Mouse (Mus musculus) neural tube, embryonic 11.5 days (tissue): ENCODE measurements around the gene Ubl3. TPM values are rescaled to one million over a fixed set of nuclear protein-coding genes. Genes with fewer than 3 reads are reported as not detected.

Experiments
- ATAC-seq: fragments of 200-750 bp; cut with Nextera tagmentation; 2 replicates; pipeline ENCODE4 v1.8.0; 2017; ENCODE audit warnings: moderate number of reproducible peaks, mild to moderate bottlenecking, moderate TSS enrichment, moderate library complexity; ENCODE audit not compliant: insufficient read depth, low FRiP score, low TSS enrichment
- DNase-seq: peaks from one replicate; pipeline ENCODE4 v3.0.0-alpha.2; 2015; ENCODE audit warnings: low spot score
- H3K27ac ChIP-seq: fragments of 300-500 bp; sonication (generic); 2 replicates; pipeline ENCODE4 v1.5.1; 2014; ENCODE audit warnings: low read depth, mild to moderate bottlenecking, low read length
- H3K27me3 ChIP-seq: fragments of 300-500 bp; sonication (generic); 2 replicates; pipeline ENCODE4 v1.6.1; 2014; ENCODE audit warnings: mild to moderate bottlenecking, low read length, mixed read lengths; ENCODE audit not compliant: control insufficient read depth, insufficient read depth
- H3K36me3 ChIP-seq: fragments of 300-500 bp; sonication (generic); 2 replicates; pipeline ENCODE4 v1.6.1; 2014; ENCODE audit warnings: mild to moderate bottlenecking, low read length, moderate library complexity, mixed read lengths; ENCODE audit not compliant: control insufficient read depth, insufficient read depth
- H3K4me1 ChIP-seq: fragments of 300-500 bp; sonication (generic); 2 replicates; pipeline ENCODE4 v1.6.1; 2014; ENCODE audit warnings: low read length, mixed read lengths; ENCODE audit not compliant: control insufficient read depth, insufficient read depth
- H3K4me2 ChIP-seq: fragments of 300-500 bp; sonication (generic); 2 replicates; pipeline ENCODE4 v1.6.1; 2014; ENCODE audit warnings: low read depth, mild to moderate bottlenecking, moderate library complexity
- H3K4me3 ChIP-seq: fragments of 300-500 bp; sonication (generic); 2 replicates; pipeline ENCODE4 v1.5.1; 2014; ENCODE audit warnings: low read depth, low read length
- H3K9ac ChIP-seq: fragments of 300-500 bp; sonication (generic); 2 replicates; pipeline ENCODE4 v1.6.1; 2014; ENCODE audit warnings: mild to moderate bottlenecking, low read length
- H3K9me3 ChIP-seq: fragments of 300-500 bp; sonication (generic); 2 replicates; pipeline ENCODE4 v1.6.1; 2016; ENCODE audit warnings: low read length; ENCODE audit not compliant: control insufficient read depth
- WGBS: fragments of 180-500 bp; shearing (Covaris S2); extraction: QIAGEN DNeasy Blood & Tissue Kit; methylation state at CpG from one replicate; pipeline ENCODE4 v1.1.7; 2014; 5-methylcytosine and 5-hydroxymethylcytosine counted together
- polyA plus RNA-seq: library from polyadenylated mRNA; unstranded; fragments of >200 nt; fragmentation: Nextera tagmentation; extraction: Ambion mirVana; gene quantifications from 2 replicates; pipeline ENCODE4 v1.2.1, GENCODE M21; 2014

The Ubl3 gene
- polyA plus RNA-seq, 1 experiment from 2014 or later: 83.6 TPM

DNA sequence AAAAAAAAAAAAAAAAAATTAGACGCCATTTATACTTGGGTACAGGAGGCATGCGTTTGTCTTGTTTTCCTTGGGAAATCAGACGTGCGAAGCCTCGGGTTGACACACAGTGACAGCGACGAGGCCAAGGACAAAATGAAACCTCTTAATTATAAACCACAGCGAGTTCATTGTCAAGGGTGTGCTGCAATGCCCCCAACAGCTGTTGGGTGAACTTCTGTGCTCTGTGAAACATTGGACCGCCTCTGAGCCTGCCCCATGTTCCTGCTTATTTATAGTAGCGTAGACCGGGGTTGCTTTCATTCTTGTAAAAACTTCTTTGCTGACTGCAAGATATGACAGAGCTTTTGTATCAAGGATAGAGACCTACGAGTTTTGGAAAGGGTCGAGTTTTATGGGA is 16.9 kb upstream of the Ubl3 start:
- Histone ChIP-seq H3K4me1 (no peaks in the 10 kb centered on the region), H3K27me3 (no peaks in the 10 kb centered on the region), H3K4me2 (no peak overlapping the region), H3K9ac (no peak overlapping the region), H3K4me3 (no peak overlapping the region), H3K9me3 (no peaks in the 10 kb centered on the region), H3K27ac (no peak overlapping the region), H3K36me3 (no peaks in the 10 kb centered on the region)
- 86% methylated on average over 13 of the region's 13 CpGs for WGBS
- DNase-seq (no peak), ATAC-seq (no peak)

DNA sequence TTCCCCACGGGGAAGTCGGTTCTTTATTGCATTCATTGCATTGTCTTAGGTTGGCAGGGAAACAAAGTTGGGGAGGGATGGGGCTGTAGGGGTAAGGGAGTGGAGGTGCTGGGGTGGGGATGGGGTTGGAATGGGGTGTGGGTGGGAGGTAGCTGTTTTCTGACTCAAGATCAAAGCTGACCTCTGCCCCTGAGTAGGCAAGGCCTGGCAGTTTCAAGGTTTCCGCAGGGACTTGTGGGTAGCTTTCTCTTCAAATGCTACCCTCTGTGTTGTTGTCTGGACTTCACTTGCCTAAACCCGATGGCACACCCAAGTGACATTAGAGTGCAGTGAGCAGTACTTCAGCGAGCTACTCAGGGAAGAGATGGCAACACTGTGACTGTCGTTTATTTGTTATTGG is 13.0 kb upstream of the Ubl3 start:
- DNase-seq: no peak
- Histone ChIP-seq H3K9me3 (no peaks in the 10 kb centered on the region), H3K27ac (no peak overlapping the region), H3K9ac (no peak overlapping the region), H3K27me3 (no peaks in the 10 kb centered on the region), H3K36me3 (no peaks in the 10 kb centered on the region), H3K4me3 (no peak overlapping the region), H3K4me2 (no peak overlapping the region), H3K4me1 (no peaks in the 10 kb centered on the region)
- WGBS: 40% methylated on average over 6 of the region's 6 CpGs
- no peak for ATAC-seq

DNA sequence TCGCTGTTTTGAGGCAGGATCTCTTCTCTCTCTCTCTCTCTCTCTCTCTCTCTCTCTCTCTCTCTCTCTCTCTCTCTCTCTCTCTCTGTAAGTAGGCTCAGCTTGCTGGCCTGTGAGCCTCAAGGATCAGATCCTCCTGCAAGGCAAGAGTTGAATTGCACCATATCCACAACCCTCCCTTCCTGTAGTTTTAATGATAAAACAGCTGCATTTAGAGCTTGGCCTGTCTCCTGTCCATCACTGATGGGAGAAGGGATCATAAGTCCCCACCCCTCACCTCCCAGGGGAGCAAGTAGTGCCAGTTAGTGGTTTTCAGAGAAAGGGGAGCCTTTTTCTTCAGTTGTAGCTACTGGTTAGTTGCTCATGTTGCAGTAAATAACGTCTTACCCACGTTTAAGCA is 11.5 kb upstream of the Ubl3 start:
- Histone ChIP-seq H3K4me1 (no peaks in the 10 kb centered on the region), H3K27ac (no peak overlapping the region), H3K27me3 (no peaks in the 10 kb centered on the region), H3K36me3 (no peaks in the 10 kb centered on the region), H3K9ac (no peak overlapping the region), H3K4me3 (no peak overlapping the region), H3K9me3 (no peaks in the 10 kb centered on the region), H3K4me2 (no peak overlapping the region)
- ATAC-seq: no peak
- WGBS: 75% methylated on average over 3 of the region's 3 CpGs
- no peak for DNase-seq

DNA sequence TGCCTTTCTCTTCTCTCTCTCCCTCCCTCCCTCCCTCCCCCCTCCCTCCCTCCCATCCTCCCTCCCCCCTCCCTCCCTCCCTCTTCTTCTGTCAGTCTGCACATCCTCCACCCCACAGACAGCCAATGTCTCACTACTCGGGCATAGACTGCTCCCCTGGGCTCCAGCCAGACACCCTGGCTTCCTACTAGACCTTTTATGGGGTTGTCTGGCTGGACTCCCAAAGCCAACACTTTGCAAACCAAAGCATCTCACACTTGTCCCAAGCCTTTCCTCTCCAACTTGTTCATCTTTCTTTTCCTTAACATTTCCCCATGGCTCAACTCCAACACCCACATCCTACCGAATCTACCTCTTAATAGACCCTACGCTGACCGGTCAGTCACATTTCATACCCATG is 10.7 kb upstream of the Ubl3 start:
- no peak overlapping the region for H3K4me3 ChIP-seq
- no peak for ATAC-seq
- 95% methylated on average over 3 of the region's 4 CpGs for WGBS
- DNase-seq: no peak
- H3K36me3 ChIP-seq: no peaks in the 10 kb centered on the region
- H3K4me1 ChIP-seq: no peaks in the 10 kb centered on the region
- H3K27ac ChIP-seq: no peak overlapping the region
- no peaks in the 10 kb centered on the region for H3K9me3 ChIP-seq
- no peak overlapping the region for H3K4me2 ChIP-seq
- no peaks in the 10 kb centered on the region for H3K27me3 ChIP-seq
- H3K9ac ChIP-seq: no peak overlapping the region

DNA sequence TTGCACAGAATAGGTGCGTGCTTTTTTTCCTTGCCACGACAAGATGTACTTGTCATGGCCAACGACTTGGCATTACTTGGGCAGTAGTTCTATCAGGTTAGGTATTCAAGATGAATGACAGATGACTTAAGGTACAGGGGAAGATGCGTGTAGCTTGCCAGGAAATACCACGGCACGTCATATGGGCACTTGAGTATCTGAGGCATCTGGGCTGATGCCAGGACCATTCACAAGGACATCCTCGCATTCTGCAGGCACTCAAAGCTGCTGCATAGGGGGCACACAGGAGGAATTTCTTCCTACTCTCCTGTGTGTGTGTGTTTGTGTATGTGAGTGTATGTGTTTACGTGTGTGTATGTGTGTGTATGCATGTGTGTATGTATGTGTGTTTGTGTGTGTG is 9.6 kb upstream of the Ubl3 start:
- ATAC-seq (no peak), DNase-seq (no peak)
- 89% methylated on average over 8 of the region's 8 CpGs for WGBS
- Histone ChIP-seq H3K9ac (no peak overlapping the region), H3K36me3 (no peaks in the 10 kb centered on the region), H3K27me3 (no peaks in the 10 kb centered on the region), H3K9me3 (no peaks in the 10 kb centered on the region), H3K27ac (no peak overlapping the region), H3K4me2 (no peak overlapping the region), H3K4me3 (no peak overlapping the region), H3K4me1 (no peaks in the 10 kb centered on the region)

DNA sequence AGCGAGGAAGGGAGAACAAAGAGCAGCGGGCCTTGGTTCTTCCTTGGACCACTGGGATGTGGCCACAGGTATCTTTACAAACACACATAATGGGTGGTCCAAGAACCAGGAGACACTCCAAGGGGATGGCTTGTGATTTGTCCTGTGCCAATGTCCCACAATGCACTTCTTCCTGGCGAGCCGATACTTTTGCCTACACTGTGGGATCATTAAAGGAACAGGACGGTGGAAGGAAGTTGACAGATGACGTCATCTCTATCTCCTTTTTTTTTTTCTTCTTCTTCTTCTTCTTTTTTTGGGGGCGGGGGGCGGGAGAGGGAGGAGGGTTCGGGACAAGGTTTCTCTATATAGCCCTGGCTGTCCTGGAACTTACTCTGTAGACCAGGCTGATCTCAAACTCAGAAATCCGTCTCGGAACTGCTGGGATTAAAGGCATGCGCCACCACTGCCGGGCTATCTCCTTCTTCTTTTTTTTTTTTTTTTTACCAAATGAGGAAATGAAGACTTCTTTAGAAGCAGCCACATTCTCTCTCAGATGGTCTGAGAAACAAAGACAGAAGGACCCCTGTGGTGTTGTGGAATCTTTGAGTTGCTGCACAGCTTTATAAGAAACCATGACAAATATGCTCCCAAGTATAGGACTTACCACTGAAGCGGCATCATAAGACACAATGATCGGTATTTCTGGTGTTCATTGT is 6.8 kb upstream of the Ubl3 start:
- no peak for ATAC-seq
- H3K9me3 ChIP-seq: no peaks in the 10 kb centered on the region
- H3K4me2 ChIP-seq: no peak overlapping the region
- no peak overlapping the region for H3K9ac ChIP-seq
- H3K27ac ChIP-seq: no peak overlapping the region
- peaks cover 2% of the 10 kb centered on the region for H3K4me1 ChIP-seq
- no peak overlapping the region for H3K4me3 ChIP-seq
- H3K27me3 ChIP-seq: no peaks in the 10 kb centered on the region
- 79% methylated on average over 15 of the region's 15 CpGs for WGBS
- DNase-seq: no peak
- H3K36me3 ChIP-seq: no peaks in the 10 kb centered on the region

DNA sequence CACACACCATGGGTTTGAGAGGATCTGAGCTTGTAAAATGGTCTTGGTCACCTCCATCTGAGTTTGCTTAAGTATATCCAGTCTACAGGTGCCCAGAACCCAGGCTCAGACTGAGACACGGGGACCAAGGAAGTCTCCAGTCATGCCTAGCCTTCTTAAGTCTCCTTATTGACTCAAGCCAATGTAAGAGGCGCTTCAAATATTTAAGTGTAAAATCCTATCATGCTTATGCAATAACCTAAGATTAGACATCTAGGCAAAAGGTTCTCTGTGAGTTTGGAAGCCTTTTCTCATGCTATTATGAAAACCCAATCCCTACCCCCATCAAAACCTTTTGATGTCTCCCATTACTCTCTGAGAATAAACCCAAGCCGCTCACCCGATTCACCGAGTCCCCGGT is 5.9 kb upstream of the Ubl3 start:
- Histone ChIP-seq H3K4me2 (no peak overlapping the region), H3K4me3 (no peak overlapping the region), H3K27me3 (no peaks in the 10 kb centered on the region)

DNA sequence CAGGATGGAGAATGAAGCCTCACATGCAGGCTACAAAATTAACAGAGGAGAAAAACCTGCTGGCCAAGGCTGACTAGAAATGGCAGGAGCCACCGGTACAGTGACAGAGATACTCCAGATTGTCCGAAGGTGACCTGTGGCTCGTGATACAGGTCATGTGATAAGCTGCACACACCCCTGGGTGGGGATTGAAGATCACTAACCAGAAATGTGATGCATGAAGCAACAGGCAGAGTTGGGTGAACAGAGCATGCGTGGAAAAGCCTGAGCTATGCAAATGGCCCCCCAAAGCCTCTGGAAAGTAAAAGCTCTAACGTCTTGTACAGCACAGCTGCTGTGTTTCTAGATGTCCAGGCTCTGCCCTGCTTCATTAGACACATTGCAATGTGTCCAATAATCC is 3.9 kb upstream of the Ubl3 start:
- no peak for DNase-seq
- H3K36me3 ChIP-seq: no peaks in the 10 kb centered on the region
- no peaks in the 10 kb centered on the region for H3K9me3 ChIP-seq
- no peak overlapping the region for H3K9ac ChIP-seq
- H3K27me3 ChIP-seq: no peaks in the 10 kb centered on the region
- H3K27ac ChIP-seq: no peak overlapping the region
- ATAC-seq: no peak
- 89% methylated on average over 5 of the region's 5 CpGs for WGBS
- H3K4me2 ChIP-seq: no peak overlapping the region
- peaks cover 6% of the 10 kb centered on the region for H3K4me1 ChIP-seq
- H3K4me3 ChIP-seq: no peak overlapping the region

More for the DNA sequence above, 5.9 kb upstream of the Ubl3 start:
- H3K9me3 ChIP-seq: no peaks in the 10 kb centered on the region
- WGBS: 93% methylated on average over 6 of the region's 6 CpGs
- no peak for ATAC-seq
- H3K36me3 ChIP-seq: no peaks in the 10 kb centered on the region
- DNase-seq: no peak
- no peak overlapping the region for H3K9ac ChIP-seq
- H3K4me1 ChIP-seq: peaks cover 6% of the 10 kb centered on the region
- H3K27ac ChIP-seq: no peak overlapping the region

DNA sequence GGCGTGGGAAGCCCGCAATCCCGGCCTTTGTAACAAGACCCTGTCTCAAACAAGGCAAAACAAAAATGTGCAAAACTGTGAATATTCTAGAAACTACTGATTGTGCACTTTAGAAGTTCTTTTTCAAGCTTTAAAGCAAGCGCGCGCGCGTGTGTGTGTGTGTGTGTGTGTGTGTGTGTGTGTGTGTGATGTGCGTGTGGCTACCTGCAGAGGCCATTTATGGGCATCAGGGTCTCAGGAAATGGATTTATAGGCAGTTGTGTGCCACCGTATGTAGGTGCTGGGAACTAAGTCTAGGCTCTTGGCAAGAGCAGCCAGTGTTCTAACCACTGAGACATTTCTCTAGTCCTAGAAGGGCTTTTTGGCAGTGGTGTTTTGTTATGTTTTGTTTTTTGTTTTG is 2.6 kb upstream of the Ubl3 start:
- H3K9me3 ChIP-seq: no peaks in the 10 kb centered on the region
- H3K9ac ChIP-seq: no peak overlapping the region
- H3K4me3 ChIP-seq: no peak overlapping the region
- H3K27me3 ChIP-seq: no peaks in the 10 kb centered on the region
- H3K36me3 ChIP-seq: no peaks in the 10 kb centered on the region
- no peak overlapping the region for H3K27ac ChIP-seq
- H3K4me1 ChIP-seq: peaks cover 8% of the 10 kb centered on the region
- DNase-seq: no peak
- 77% methylated on average over 10 of the region's 10 CpGs for WGBS
- H3K4me2 ChIP-seq: no peak overlapping the region; the same call in 1 of the 2 replicates
- ATAC-seq: no peak
